Mouse (Mus musculus): ENCODE measurements around the gene Mlycd. TPM values are rescaled to one million over a fixed set of nuclear protein-coding genes. Genes with fewer than 3 reads are reported as not detected.

Gene Mlycd
- total and polyA plus RNA-seq, 3 experiments = 4.2 to 12.3 (median 5.1) TPM

DNA sequence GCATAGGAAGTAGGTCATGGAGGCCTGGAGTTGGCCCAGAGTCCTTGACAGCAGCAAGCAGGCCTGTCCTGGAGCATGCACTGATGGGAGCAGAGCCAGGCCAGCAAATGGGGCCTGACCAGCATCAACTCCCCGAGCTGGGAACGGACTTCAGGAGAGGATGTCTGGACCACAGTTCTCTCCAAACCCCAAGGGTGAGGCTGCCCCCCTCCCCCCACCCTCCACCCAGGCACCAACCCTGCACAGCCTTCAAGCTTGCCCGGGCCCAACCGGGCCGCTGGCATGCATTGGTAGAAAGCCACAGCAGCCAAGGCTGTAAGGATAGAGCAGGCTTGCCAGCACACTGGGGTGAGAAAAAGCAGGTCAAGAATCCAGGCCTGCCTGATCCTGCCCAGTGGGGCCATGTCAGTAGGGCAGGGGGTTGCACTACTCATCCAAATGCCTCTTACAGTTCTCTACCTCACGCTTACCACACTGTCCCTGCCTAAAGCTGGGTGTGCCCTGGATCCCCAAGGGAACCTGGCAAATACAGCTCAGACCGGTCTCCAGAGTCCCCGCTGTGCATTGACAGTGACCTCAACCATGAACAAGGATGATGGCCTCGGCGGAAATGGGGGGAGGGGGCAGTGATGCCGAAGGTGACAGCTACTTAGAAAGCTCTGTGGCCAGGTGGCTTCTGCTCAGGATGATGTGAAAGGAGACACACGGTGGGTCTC is 33.1 kb downstream of the Mlycd start:
- peak overlapping the region; percentile 17; the same call in 1 of the 2 replicates for H3K4me2 ChIP-seq (ENCODE audit: insufficient read depth, low read depth, poor library complexity, severe bottlenecking)
- DNase-seq (ENCODE audit: extremely low read depth) = peak; percentile 88
- TF ChIP-seq IRF4 (IDR thresholded peaks at IDR 0.05; ENCODE audit: low read depth, low read length) (peak; percentile 83; the same call in 1 of the 2 replicates), MEF2A (IDR thresholded peaks at IDR 0.05; ENCODE audit: borderline replicate concordance, low read depth, low read length) (peak; percentile 75), CHD2 (IDR thresholded peaks at IDR 0.05; ENCODE audit: low read length) (peak; percentile 76), USF1 (IDR thresholded peaks at IDR 0.05; ENCODE audit: low read depth, low read length) (no peak), ZC3H11A (IDR thresholded peaks at IDR 0.05; ENCODE audit: low read depth, low read length) (no peak), ELF1 (IDR thresholded peaks at IDR 0.05; ENCODE audit: low read depth, low read length) (no peak), GABPA (IDR thresholded peaks at IDR 0.05; ENCODE audit: insufficient replicate concordance, low read depth, low read length) (no peak), BHLHE40 (IDR thresholded peaks at IDR 0.05; ENCODE audit: low read depth, low read length) (peak; percentile 91), TBP (conservative IDR thresholded peaks at IDR 0.05; ENCODE audit: low read depth, low read length) (0 out of 2 replicates have a peak, but pooled peaks have one; percentile 45), MAZ (IDR thresholded peaks at IDR 0.05; ENCODE audit: low read depth, low read length) (peak; percentile 50; the same call in 1 of the 2 replicates), JUN (IDR thresholded peaks at IDR 0.05; ENCODE audit: insufficient read depth, low read depth, low read length) (peak; percentile 50), TCF12 (IDR thresholded peaks at IDR 0.05; ENCODE audit: low read depth, low read length) (peak; percentile 89), NRF1 (IDR thresholded peaks at IDR 0.05; ENCODE audit: low read depth, low read length) (0 out of 2 replicates have a peak, but pooled peaks have one; percentile 26), ETS1 (conservative IDR thresholded peaks at IDR 0.05; ENCODE audit: low read depth, low read length) (peak; percentile 95), SIN3A (IDR thresholded peaks at IDR 0.05; ENCODE audit: low read length) (peak; percentile 55; the same call in 1 of the 2 replicates), RAD21 (IDR thresholded peaks at IDR 0.05; ENCODE audit: low read depth, low read length) (no peak), EP300 (IDR thresholded peaks at IDR 0.05; ENCODE audit: low read length) (peak; percentile 74)
- H3K9ac ChIP-seq (ENCODE audit: insufficient read depth, low read depth) = no peak overlapping the region
- H3K27ac ChIP-seq (ENCODE audit: insufficient read depth, low read depth) = peak overlapping the region; percentile 5; the same call in 1 of the 2 replicates
- H3K27me3 ChIP-seq (replicated peaks) = no peaks in the 10 kb centered on the region
- dilution Hi-C loops (cut with MboI; ENCODE audit: extremely low pct_ligation_motif_present, extremely low pct_unique_long_range_greater_than_20kb, low sequenced_read_pairs) = no loop called here
- no peaks in the 10 kb centered on the region for H3K36me3 ChIP-seq (replicated peaks in 1 of 2; ENCODE audit: control insufficient read depth in 1 of 2, insufficient read depth in 1 of 2, low read length in 1 of 2)
- peaks cover 49 to 70% of the 10 kb centered on the region in 2 experiments for H3K4me1 ChIP-seq (ENCODE audit: control insufficient read depth in 1 of 2, insufficient read depth in 2 of 2)
- no peaks in the 10 kb centered on the region for H3K79me2 ChIP-seq (replicated peaks; ENCODE audit: control insufficient read depth, extremely low read depth, insufficient read depth, poor library complexity, severe bottlenecking)
- in situ Hi-C loops (cut with MboI; ENCODE audit: low pct_ligation_motif_present, low pct_unique_long_range_greater_than_20kb, low sequenced_read_pairs) = no loop called here
- no peak overlapping the region for H3K4me3 ChIP-seq (replicated peaks in 1 of 3; ENCODE audit: low read depth in 2 of 3, low read length in 2 of 3, poor library complexity in 1 of 3)
- no peaks in the 10 kb centered on the region for H3K9me3 ChIP-seq (replicated peaks; ENCODE audit: low read length)

DNA sequence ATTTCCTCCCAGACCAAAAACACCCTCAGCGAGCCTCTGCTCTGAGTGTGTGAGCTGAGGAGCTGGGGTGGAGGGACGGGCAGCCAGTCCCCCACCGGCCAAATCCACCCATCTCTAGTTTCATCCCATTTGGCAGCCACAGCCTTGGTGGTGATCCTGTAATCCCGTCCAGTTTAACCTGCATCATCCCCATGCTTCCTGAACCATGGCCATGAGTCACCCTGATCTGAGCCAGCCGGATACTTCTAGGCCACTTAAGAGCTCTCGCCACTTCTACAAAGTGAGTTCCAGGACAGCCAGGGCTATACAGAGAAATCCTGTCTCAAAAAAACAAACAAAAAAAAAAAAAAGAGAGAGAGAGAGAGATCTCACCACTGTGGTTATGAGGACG is 33.7 kb downstream of the Mlycd start:
- Histone ChIP-seq H3K4me1 (ENCODE audit: control insufficient read depth in 1 of 2, insufficient read depth in 2 of 2) (peaks cover 45 to 64% of the 10 kb centered on the region in 2 experiments), H3K4me2 (ENCODE audit: insufficient read depth, low read depth, poor library complexity, severe bottlenecking) (0 out of 2 replicates have a peak overlapping the region, but pooled peaks have one; percentile 17), H3K27me3 (replicated peaks) (no peaks in the 10 kb centered on the region), H3K9me3 (replicated peaks; ENCODE audit: low read length) (no peaks in the 10 kb centered on the region), H3K36me3 (replicated peaks in 1 of 2; ENCODE audit: control insufficient read depth in 1 of 2, insufficient read depth in 1 of 2, low read length in 1 of 2) (no peaks in the 10 kb centered on the region), H3K27ac (ENCODE audit: insufficient read depth, low read depth) (peak overlapping the region; percentile 5; the same call in 1 of the 2 replicates), H3K9ac (ENCODE audit: insufficient read depth, low read depth) (no peak overlapping the region), H3K4me3 (replicated peaks in 1 of 3; ENCODE audit: low read depth in 2 of 3, low read length in 2 of 3, poor library complexity in 1 of 3) (no peak overlapping the region), H3K79me2 (replicated peaks; ENCODE audit: control insufficient read depth, extremely low read depth, insufficient read depth, poor library complexity, severe bottlenecking) (no peaks in the 10 kb centered on the region)
- TF ChIP-seq SMC3 (IDR thresholded peaks at IDR 0.05; ENCODE audit: low read depth, low read length) (no peak), ZNF384 (IDR thresholded peaks at IDR 0.05; ENCODE audit: low read depth, low read length) (0 out of 2 replicates have a peak, but pooled peaks have one; percentile 28)
- dilution Hi-C loops (cut with MboI; ENCODE audit: extremely low pct_ligation_motif_present, extremely low pct_unique_long_range_greater_than_20kb, low sequenced_read_pairs) (no loop called here), in situ Hi-C loops (cut with MboI; ENCODE audit: low pct_ligation_motif_present, low pct_unique_long_range_greater_than_20kb, low sequenced_read_pairs) (no loop called here)
- DNase-seq (ENCODE audit: extremely low read depth) = no peak
